Mouse (Mus musculus) right cerebral cortex, postnatal 10 days (tissue): ENCODE measurements around the gene Smim13.

Source experiments
- DNase-seq, 2 experiments: peaks; one replicate each; pipeline ENCODE4 v3.0.0; 2021; ENCODE audit warnings: low spot score in 2 of 2

The Smim13 gene

GRCm38 (mm10) chr13:41291466-41291974, 41.9 kb downstream of the Smim13 start:
- DNase-seq: no peak

GRCm38 (mm10) chr13:41293595-41293994, 44.0 kb downstream of the Smim13 start:
- no peak for DNase-seq

- DNase-seq: no peak
These were observed 46.2 kb downstream of the Smim13 start for GRCm38 (mm10) chr13:41295886-41296285.

- no peak for DNase-seq
These were observed 46.8 kb downstream of the Smim13 start for GRCm38 (mm10) chr13:41296396-41296795.

- DNase-seq: no peak
These were observed 48.9 kb downstream of the Smim13 start for GRCm38 (mm10) chr13:41298533-41298932.

GRCm38 (mm10) chr13:41298996-41299395, 49.4 kb downstream of the Smim13 start:
- DNase-seq: no peak

- no peak for DNase-seq
These were observed 50.4 kb downstream of the Smim13 start for GRCm38 (mm10) chr13:41300037-41300436.

- peak; percentile 71 to 84 for DNase-seq
These were observed 53.1 kb downstream of the Smim13 start for GRCm38 (mm10) chr13:41302716-41303115.

GRCm38 (mm10) chr13:41320749-41321148, 71.1 kb downstream of the Smim13 start:
- DNase-seq: no peak

- no peak for DNase-seq
These were observed 71.8 kb downstream of the Smim13 start for GRCm38 (mm10) chr13:41321433-41321832.

- no peak for DNase-seq
These were observed 75.0 kb downstream of the Smim13 start for GRCm38 (mm10) chr13:41324631-41325030.

- no peak for DNase-seq
These were observed 75.7 kb downstream of the Smim13 start for GRCm38 (mm10) chr13:41325346-41325745.

GRCm38 (mm10) chr13:41326134-41326533, 76.5 kb downstream of the Smim13 start:
- DNase-seq: no peak
